Mouse (Mus musculus) forelimb bud, embryonic 11.5 days (tissue): ENCODE results near the gene Camk1d.
"Not testable (repeated sequence)": the region's sequence is repeated elsewhere in the genome, so short reads cannot be mapped to it uniquely, and the experiment has no call there.

Source experiments
- DNase-seq: peaks from one replicate; pipeline ENCODE4 v3.0.0-alpha.2; 2012; ENCODE audit warnings: low read depth, low spot score

Gene Camk1d

DNA sequence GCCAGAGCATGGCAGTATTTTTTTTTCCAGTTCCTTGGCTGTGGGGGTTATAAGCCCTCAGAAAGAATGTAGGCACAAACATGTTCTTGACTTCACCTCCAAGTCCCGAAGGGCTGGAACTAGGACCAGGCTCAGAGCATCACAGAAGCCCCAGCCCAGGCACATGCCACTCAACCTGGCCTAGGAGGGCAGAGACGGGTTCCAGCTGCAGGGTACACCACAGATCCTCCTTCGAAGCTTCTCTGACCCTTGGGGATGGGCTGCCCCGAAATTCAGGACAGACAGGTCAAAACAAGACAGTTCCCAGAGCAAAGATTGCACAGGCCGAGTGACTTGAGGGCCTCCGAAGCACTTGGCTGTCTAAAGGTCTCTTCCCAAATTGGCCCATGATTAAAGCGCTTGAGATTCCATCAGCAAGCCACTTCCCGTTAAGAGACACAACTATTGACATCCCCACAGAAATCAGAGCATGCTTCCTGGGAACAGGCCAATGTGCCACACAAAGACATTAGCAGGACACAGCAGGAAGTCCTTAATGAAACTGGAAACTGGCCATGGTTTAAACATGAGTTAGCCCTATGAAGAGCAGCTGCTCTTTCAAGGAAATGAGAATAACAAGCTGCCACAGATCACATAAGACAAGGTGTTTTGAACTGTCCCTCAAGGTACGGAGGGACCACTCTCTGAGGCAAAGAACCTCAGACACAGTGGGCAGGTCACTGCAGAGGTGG is 136.8 kb downstream of the Camk1d start:
- DNase-seq: no peak

DNA sequence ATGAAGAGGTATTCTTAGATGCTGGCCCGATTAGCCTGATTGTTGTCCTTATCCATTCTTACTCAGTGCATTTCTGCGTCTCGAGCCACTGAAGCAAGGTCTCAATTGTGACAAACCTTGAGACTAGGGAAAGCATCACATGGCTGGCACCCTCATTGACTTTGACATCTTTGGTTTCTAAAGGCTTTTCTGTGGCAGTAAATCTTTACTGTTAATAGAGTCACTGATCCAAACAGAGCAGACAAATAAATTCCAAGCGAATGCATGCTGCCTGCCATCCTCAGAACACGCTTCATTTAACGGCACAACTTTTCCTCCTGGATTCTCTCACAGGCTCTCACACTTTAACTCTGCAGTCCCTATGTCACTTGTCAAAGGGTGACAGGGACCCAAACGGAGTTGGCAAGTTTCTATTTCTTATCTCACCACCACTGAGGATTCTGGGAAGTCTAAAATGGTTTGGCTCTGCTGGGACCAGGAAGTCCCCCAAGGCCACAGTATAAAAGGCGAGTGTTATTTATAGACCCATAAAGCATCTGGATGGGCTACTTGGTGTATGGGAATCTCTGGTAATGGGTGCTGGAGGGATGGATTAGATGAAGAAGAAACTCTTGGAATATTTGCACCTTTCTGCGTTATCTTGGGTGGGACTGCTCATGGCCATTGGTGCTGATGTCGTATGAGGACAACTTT is 141.9 kb downstream of the Camk1d start:
- no peak for DNase-seq

- DNase-seq: no peak
Measured at GRCm38 (mm10) chr2:5566611-5567010, 147.7 kb downstream of the Camk1d start.

DNA sequence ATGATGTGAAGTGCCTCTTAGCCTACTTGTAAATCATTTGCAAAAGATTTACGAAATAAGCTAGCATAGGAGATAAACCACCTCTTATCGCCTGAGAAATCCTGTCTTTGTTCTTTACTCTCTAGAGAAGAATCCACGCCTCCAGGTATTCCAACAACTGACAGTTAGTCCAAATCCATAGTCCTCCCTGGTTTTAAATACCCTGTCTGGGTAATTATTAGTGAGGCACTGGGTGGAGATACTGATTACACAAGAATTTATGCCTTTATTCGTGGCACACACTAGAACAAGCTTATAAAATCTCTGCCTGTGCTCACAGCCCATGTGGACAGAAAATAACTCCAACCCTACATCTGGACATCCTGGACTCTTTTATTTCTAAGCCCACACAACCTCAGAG is 150.6 kb downstream of the Camk1d start:
- DNase-seq: no peak

DNA sequence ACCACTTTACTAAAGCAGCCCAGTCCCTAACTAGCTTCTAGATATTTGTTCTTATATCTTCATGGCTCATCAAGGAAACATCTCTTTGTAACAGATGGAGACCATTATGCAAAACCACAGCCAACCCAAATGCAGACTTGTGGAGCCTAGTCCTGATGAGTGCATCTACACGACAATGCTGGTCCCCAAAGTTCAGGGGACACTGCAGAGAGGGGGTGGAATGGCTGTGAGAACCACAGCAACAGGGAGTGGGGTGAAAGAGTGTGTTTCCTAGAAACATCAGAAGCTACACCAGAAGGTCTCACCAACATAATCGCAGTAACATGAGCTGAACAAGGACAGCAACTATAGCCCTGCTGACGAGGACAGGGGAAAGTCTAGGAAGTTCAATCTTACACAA is 152.9 kb downstream of the Camk1d start:
- no peak for DNase-seq

DNA sequence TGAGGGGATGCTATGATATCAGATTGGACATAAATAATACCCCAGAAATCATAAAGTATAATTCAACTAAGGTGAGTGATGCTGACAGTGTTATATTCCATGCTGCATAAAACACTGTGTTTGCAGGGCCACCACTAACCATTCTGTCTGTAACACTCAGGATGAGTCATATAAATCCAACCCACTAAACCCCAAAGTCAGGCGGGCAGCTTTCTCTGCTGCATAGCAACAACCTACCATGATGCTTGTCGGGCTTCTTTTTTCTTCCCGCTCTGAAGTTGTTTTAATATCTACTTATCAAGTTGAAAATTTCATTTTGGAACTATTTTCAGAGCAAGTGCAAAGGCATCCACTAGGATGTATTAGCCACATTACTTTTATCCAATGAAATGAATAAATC is 161.1 kb downstream of the Camk1d start:
- DNase-seq: no peak

GRCm38 (mm10) chr2:5551758-5552255 is 162.5 kb downstream of the Camk1d start:
- DNase-seq: no peak

DNA sequence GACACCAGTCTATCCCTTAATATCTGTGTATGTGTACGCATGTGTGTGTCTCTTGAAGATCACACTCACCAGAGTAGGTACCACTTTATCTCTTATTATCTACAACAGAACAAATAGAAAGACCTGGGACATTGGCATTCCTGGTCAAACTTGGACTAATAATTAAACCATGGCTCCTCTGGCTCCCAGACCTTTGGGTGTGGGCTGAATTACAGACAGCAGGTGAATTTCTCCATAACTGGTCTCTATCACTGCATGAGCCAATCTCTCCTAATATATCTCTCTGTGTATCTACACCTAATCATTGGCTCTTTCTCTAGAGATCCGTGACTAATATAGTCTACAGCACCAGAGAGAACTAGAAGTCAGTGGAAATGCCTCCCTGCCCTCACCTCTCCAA is 165.0 kb downstream of the Camk1d start:
- no peak for DNase-seq

GRCm38 (mm10) chr2:5548872-5549271 is 165.4 kb downstream of the Camk1d start:
- DNase-seq: no peak

DNA sequence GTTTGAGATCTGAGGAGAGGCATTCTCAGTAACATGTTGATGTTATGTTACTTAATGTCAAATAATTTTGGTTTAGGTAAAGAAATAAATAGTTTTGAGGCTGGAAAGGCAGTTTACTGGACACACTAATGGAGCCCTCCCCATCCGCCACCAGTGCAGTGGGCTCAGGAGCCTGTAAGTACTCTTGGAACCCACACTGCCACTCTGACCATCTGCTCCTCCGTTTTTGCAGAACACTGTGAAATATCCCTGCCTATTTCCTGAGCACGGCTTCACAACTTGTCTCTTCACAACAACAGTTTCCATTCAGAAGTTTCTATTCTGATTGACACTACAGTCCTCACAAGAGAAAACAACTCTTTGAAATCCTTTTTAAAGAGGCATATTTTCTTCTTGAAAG is 173.4 kb downstream of the Camk1d start:
- no peak for DNase-seq

DNA sequence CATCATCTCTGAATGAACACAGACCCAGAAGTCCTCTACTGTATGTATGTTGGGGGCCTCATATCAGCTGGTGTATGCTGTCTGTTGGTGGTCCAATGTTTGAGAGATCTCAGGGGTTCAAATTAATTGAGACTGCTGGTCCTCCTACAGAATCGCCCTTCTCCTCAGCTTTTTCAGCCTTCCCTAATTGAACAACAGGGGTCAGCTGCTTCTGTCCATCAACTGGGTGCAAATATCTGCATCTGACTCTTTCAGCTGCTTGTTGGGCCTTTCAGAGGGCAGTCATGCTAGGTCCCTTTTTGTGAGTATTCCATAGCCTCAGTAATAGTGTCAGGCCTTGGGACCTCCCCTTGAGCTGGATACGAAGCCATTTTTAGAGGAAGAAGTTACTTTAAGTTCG is 174.4 kb downstream of the Camk1d start:
- DNase-seq: not testable (repeated sequence)

DNA sequence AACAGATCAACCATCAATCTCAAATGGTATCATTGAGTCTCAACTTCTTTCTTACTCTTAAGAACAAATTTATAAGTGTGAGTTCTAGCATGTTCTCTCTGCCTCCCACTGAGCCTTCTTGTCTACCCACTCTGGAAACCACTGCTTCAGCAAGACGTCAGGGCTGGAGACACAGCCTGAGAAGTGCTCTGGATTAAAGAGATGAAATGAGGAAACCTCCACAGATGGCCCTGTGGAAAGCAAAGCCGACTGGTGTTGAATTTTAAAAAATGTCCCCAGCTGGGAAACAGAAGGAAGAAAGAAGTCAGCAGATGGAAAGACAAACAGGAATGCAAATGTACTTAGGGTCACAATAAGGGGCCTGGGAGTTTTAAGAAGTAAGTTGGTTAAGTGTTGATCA is 180.4 kb downstream of the Camk1d start:
- no peak for DNase-seq

DNA sequence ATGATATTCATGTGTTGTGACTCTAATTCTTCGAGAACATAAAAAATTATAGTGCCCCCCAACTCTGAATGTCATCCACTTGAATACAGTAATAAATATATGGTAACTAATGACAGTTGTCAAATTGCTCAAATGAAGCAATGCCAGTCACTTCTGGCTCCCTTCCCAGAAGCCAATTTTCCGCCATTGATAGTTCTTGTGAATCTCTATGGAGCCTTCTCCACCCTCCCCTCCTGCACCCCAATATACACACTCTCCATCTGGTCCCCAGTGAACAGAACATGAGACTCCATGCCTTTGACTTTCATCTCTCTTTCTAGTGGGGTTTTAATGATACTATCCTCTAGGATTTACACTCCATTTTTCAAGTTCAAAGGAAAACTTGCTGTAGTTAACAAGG is 184.3 kb downstream of the Camk1d start:
- DNase-seq: no peak

GRCm38 (mm10) chr2:5519221-5519669 is 195.1 kb downstream of the Camk1d start:
- DNase-seq: no peak

DNA sequence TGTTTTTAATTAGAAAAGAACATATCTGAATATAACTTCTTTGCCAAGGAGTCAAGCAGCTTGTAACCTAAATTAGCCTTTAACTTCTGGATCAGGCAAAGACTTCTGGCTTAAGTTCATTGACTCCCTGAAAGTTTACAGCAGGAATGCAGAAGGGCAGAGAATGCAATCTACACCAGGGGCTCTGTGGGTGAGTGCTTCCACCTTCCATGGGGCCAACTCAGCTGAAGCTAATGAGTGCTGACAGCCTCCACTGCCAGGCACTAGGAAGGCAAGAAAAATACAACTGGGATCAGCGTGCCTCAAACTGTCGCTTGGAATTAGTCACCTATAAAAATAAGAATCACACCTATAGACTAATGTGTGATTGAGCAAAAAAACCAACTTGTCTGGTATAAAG is 199.2 kb downstream of the Camk1d start:
- no peak for DNase-seq

DNA sequence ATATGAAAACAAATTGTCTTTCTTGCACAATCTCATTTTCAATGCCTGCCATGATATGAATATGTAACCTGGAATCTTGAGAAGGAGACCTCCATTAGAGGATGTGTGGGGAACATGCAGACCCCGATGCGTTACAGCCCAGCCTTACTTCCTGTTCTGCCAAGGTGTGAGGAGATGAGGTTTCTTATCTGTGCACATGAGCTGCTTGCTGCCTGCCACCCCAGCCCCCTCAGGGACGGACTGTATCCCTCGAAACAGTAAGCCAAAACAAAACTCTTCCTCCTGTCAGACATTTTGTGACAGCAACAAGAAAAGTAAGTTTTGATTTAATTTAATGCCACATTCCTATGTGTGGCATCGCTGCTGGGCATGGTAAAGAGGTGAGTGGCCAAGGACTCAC is 200.2 kb downstream of the Camk1d start:
- DNase-seq: no peak

GRCm38 (mm10) chr2:5513621-5514020 is 200.7 kb downstream of the Camk1d start:
- no peak for DNase-seq

DNA sequence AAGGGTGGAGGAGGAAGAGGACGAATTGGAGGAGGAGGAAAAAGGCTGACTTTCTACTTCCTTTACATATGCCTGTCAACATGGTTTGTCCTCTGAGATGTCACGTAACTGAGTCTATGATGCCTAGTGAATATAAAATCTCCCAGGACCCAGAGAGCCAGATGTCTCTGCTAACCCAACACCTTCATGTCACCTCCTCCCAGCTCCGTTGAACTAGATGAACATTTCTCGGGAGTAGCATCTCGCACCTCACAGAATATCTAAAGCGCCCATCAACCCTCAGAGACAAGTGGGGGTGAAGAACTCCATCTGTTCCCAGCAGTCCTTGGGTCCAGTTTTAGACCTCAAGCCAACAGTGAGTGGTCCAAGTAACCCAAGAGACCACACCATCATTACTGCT is 204.3 kb downstream of the Camk1d start:
- DNase-seq: no peak

- DNase-seq: no peak
Measured at GRCm38 (mm10) chr2:5499620-5500019, 214.7 kb downstream of the Camk1d start.

- no peak for DNase-seq
Measured at GRCm38 (mm10) chr2:5489916-5490315, 224.4 kb downstream of the Camk1d start.

DNA sequence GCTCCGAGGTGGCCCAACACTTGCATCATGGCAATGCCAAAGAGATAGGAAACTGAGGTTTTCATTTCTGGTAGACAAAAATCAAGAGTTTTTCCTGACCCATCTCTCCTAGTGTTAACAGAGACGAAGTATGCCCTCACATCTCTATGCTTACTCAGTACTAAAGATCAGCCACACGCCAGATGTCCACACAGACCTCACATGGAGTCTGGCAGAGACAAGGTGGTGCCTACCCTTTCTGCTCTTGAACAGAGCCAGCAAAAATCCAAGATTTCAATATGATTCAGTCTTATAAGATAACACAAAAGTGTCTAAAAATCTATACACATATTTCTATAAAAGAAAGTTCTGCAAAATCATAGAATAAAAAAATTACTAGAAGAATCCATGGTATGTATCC is 227.0 kb downstream of the Camk1d start:
- no peak for DNase-seq

- no peak for DNase-seq
Measured at GRCm38 (mm10) chr2:5486663-5487062, 227.7 kb downstream of the Camk1d start.

DNA sequence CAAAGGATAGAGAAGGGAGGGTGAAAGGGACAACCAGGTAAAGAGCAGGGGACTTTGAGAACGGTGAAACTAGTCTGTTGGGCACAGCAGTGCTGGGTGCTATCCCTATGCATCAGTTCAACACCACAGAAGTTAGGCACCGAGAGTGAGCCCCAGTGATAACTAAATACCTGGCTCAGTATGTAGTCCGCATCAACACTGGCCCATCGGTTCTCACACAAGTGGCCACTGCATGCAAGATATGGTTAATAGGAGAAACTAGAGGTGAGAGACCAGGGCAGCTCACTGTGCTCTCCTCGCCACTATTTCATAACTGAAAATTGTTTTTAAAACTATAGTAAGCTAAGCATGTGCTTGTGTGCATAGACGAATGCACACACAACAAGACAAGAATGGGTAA is 228.5 kb downstream of the Camk1d start:
- no peak for DNase-seq
